Mouse (Mus musculus): Measurements from ENCODE around the gene Bahd1.

Gene Bahd1

GRCm38 (mm10) chr2:118899981-118900825 is at the start of gene Bahd1:
TSS of gene Bahd1 (plus strand) at chr2:118900377.
- DNase-seq, result peak; percentile 95

DNA sequence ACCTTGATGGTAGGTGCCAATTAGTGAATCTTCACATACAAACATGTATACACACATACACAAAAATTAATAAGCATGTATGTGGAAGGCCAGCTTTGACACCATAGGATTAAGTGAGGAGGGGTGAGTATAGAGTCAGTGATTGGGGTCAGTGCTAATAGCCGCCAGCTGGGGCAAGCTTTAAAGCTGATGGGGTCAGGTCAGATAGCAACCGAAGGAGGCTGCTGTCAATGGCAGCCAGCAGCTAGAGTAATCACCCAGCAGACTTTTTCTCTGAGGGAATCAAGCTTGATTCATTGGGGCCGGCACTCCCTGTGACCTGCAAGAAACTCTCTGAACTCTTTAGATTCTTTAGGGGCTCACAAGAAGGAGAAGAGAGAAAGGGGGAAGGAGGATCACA is 48.4 kb upstream of the Bahd1 start:
- DNase-seq, result no peak

GRCm38 (mm10) chr2:118861454-118862339 is 38.5 kb upstream of the Bahd1 start, which contains the start of gene Ivd:
TSS of gene Ivd (plus strand) at chr2:118861954.
- DNase-seq, result peak; percentile 100

GRCm38 (mm10) chr2:118862340-118862675 is 37.9 kb upstream of the Bahd1 start:
- DNase-seq, result no peak

DNA sequence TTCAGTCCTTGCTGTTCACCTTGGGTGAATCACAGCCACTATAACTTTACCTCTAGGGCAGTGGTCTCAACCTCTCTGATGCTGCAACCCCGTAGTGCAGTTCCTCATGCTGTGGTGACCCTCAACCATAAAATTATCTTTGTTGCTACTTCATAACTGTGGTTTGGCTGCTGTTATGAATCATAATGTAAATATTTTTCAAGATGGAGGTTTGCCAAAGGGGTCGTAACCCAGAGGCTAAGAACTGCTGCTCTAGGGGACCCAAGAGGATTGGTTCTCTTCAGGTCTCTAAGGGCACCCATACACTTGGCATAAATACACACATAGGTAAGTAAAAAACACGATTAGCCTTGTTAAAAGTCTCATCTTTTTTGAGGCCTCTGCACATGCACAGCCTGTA is 29.6 kb upstream of the Bahd1 start:
- no peak for DNase-seq

DNA sequence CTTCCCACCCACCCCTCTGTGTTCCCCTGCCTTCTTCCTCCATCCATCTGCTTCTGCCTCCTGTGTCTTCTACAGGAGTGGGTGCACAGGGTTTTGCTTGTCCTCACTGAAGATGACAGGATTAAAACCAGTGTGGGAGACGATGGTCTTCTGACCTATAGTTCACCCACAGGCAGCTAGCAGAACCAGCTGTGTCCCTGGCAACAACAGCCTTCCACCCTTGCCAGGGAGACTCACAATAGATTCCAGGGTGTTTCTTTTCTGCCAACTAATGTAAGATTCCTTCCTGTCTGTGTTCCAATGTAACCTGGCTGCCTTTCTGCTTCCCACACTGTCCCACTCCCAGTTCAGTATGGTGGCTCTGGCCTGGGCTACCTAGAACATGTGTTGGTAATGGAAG is 29.1 kb upstream of the Bahd1 start:
- no peak for DNase-seq

DNA sequence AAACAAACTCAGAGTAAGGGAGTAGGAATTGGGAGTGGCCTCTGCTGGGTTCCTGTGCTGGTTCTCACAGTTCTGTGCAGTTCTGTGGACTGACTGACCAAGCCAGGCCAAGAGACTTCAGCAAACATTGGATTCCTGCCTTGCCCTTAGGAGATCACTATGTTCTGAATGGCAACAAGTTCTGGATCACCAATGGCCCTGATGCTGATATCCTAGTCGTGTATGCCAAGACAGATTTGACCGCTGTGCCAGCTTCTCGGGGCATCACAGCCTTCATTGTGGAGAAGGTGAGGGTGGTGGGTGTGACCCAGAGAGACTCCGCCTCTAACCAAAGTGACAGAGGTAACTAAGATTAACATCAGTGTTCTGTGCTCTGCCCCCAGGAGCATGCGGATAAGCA is 27.2 kb upstream of the Bahd1 start:
- DNase-seq, result peak; percentile 93

GRCm38 (mm10) chr2:118873890-118874430 is 26.2 kb upstream of the Bahd1 start:
- no peak for DNase-seq

- no peak for DNase-seq
Observed at GRCm38 (mm10) chr2:118875316-118875715, 24.9 kb upstream of the Bahd1 start.

DNA sequence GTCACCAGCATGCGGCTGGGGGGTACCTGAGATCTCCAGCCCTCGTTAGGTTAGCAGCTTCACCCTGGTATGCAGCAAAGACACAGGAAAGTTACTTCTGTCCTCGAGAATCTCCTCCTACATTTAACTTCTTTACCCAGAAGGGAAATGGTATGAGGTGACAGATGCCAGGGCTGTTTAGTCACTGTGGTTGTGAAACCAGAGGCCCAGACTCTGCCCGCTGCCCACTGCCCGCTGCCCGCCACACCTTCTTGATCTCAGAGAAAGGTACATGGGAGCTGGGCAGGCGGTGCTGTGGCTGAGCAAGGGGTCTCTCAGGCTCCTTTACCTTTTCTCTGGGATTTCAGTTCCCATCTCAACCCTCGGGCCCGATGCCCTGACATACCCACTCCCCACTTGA is 23.7 kb upstream of the Bahd1 start:
- DNase-seq, result no peak

- peak; percentile 96 for DNase-seq
Observed at GRCm38 (mm10) chr2:118881019-118881418, 19.2 kb upstream of the Bahd1 start.

- DNase-seq, result no peak
Observed at GRCm38 (mm10) chr2:118881956-118882355, 18.2 kb upstream of the Bahd1 start.

- peak; percentile 96 for DNase-seq
Observed at GRCm38 (mm10) chr2:118882840-118883679, 17.1 kb upstream of the Bahd1 start.

DNA sequence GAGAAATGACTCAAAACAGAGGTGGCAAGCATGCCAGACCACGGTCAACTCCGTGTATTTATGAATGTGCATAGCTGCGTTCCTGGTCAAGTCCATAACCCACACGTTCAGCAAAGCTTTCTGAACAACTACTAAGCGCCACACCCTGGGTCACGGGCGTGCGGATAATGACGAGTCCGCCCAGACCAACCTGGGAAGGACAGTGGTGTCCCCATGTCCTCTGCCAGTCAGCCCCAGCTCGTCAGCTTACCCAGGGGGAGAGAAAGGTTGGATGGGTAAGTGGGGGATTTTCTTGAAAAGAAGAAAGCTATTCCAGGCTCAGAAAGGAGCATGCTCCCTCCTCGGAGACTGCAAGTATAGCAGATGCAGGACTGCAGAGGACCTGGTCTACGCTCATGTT is 12.7 kb upstream of the Bahd1 start:
- no peak for DNase-seq

DNA sequence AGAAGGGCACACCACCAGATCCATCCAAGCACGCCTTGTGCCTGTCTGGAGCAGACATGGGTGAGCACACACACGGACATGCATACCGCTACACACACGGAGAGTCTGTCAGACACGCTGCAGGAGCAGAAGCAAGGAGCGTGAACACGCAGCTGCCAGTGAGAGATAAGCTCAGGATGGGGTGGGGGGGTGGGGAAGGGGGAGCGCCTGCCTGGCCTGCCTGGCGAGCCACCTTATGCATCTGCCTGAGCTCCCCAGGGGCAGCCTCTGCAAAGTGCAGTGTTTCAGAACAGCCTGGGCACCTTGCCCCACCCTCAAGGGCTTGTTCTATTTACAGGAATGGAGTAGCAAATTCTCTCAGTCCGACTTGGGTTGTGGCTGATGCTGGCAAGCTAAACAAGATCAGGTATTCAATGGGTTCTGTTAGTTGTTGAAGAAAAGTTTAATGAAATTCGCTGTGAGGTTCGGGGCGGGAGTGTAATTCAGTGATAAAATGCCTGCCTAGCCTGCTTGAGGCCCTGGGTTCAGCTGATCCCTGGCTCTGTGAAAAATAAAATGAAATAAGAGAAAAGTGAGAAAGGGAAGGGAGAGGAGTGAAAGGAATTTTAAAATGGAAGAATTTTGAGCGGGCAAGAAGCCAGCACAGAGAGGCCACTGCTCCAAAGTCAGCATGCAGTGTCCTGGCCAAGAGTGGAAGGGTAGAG is 12.2 kb upstream of the Bahd1 start:
- no peak for DNase-seq

GRCm38 (mm10) chr2:118891173-118891572 is 9.0 kb upstream of the Bahd1 start:
- DNase-seq, result no peak

- peak; percentile 97 for DNase-seq
Observed at GRCm38 (mm10) chr2:118895990-118896913, 3.9 kb upstream of the Bahd1 start.

DNA sequence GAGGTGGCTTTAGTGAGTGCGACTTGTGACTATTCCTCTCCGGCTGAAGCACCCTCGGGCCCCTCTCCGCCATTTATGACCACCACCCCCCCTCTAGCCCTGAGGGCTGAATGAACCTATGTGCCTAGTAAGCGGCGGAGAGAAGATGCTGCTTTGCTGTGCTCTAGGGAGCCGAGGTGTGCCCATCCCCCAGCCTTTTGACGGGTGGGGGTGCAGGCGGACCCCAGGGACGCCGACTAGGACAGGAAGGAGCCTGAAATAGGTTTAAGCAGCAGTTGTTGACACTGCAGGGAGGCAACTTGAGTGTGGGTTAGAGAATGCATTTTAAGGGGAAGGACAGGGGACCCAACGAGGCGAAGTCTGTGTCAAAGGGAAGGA is 3.3 kb upstream of the Bahd1 start:
- no peak for DNase-seq

DNA sequence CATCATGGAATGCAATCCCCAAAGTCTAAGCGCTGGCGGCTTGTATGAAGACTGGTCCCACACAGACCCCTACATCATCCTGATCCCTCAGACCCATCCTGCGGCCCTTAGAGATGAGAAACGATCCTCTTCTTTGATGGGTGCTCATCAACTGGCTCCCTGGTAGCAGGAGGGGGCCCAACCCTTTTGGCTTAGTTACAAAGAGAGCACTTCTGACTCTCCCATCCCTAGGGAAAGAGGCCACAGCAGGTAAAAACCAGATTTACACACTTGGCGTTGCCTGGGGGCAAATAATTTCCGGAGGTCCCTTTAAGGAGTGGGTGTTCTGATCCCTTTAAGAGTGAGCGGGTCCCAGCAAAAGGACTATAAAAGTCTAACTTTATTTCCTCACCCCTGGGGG is 2.8 kb upstream of the Bahd1 start:
- no peak for DNase-seq

GRCm38 (mm10) chr2:118897808-118898207 is 2.4 kb upstream of the Bahd1 start:
- peak; percentile 94 for DNase-seq

GRCm38 (mm10) chr2:118898771-118899170 is 1.4 kb upstream of the Bahd1 start:
- no peak for DNase-seq
